Mouse (Mus musculus): Measurements from ENCODE around the gene Tfdp1. TPM values are rescaled to one million over a fixed set of nuclear protein-coding genes. Genes with fewer than 3 reads are reported as not detected.
"Not testable (repeated sequence)": the region's sequence is repeated elsewhere in the genome, so short reads cannot be mapped to it uniquely, and the experiment has no call there.

Tfdp1 gene
- total RNA-seq (2021) = 72.4 and 74.4 TPM in 2 replicates
- long read RNA-seq, experiment 1, transcript Tfdp1-201 (11 exons, 1,700 nt) = minor isoform, 10 of 152 reads
- long read RNA-seq, experiment 1, transcript Tfdp1-204 (12 exons, 2,511 nt) = major isoform, 33 of 152 reads
- long read RNA-seq, experiment 1, transcript Tfdp1-203 (11 exons, 2,421 nt) = minor isoform, 10 of 152 reads
- long read RNA-seq, experiment 1, partial matches to known transcripts = 6 of 152 reads
- long read RNA-seq, experiment 1, other reads (novel, unspliced or antisense) = 93 of 152 reads
- long read RNA-seq, experiment 2, transcript Tfdp1-201 (11 exons, 1,700 nt) = minor isoform, 12 of 103 reads
- long read RNA-seq, experiment 2, transcript Tfdp1-204 (12 exons, 2,511 nt) = major isoform, 18 of 103 reads
- long read RNA-seq, experiment 2, partial matches to known transcripts = 8 of 103 reads
- long read RNA-seq, experiment 2, other reads (novel, unspliced or antisense) = 62 of 103 reads

DNA sequence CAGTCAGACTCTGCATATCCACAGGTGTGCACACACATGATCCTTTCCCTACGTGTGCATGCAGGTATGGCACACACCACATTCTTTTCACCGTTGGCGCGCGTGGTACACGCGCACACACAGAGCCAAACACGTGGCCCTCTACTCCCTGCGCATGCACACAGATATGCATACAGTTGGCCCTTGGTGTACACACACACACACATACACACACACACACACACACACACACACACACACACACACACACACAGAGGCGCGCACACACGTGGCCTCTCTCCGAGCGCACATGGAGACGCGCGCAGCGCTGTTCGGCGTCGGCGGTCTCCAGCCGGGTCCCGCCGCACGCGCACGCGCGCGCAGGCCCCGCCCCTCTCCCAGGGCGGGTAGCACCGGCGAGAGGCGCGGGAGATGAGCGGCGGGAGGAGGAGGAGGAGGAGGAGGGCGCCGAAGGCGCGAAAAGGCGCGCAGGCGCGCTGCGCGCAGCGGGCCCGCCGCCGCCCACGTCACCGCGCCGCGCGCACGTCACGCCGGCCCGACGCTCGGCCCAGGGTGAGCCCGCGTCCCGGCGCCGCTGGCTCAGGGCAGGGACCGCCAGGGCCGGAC, at the start of gene Tfdp1:
TSS of gene Tfdp1 (plus strand) at position 497 of the 606 bp plus-strand sequence.
- DNase-seq = peak; percentile 89

DNA sequence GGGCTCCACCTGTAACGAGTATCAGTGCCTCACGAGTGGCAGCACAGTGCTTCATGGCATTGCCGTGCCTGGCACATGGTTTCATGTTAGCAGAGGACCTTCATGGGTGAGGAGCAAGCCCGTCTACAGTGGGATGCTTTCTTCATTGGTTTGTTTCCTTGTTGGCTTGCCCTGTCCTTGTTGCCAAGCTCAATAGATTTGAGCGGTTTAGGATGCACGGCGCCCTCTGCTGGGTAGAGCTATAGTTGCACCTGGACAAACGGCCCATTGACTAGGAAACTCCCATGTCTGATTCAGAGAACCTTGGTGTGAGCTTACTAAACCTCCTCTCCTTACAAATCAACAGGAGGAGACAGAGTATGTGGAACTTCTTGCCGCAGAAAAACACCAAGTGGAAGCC, 46.2 kb upstream of the Tfdp1 start:
- peak; percentile 90 for DNase-seq

DNA sequence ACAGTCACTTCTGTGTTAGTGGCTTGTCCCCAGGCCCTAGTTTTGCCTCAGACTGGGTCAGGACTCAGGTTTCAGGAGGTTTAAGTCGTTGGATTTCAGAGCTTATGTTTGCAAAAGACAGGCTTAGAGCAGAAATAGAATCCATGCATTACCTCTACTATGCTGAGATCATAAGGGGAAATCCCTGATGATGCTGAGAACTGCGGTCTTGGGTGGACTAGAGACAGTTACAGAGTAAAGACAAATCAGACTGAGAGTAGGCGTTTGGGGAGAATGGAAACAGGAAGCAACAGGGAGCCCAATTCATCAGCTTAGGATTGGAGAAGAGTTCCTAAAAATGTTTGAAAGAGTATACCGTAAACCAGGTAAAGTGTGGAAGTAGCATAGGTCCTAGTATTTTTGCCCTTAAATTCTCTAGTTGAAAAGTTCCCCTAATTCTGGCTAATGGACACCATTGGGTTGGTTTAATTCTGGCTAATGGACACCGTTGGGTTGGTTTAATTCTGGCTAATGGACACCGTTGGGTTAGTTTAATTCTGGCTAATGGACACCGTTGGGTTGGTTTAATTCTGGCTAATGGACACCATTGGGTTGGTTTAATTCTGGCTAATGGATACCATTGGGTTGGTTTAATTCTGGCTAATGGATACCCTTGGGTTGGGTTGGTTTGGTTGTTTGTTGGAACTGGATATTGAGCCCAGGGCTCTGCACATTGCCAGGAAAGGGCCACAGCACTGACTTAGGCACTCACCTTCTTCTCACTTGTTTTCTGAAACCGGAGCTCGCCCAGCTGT, 44.7 kb upstream of the Tfdp1 start:
- DNase-seq = no peak

DNA sequence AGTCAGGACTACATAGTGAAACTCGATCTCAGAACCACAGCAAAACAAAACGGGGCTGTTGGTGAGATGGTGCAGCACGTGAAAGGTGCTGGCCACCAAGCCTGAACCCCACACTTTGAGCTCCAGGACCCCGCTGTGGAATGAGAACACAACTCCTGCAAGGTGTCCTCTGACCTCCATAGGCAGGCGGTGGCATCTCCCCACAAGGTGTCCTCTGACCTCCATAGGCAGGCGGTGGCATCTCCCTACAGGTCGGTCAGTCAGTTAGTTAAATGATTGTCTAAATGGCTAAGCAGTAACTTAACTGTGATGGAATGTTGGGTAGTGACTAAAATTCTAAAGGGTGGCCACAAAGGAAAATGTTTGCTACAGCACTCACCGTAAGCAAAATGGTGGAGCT, 39.0 kb upstream of the Tfdp1 start:
- DNase-seq = no peak

DNA sequence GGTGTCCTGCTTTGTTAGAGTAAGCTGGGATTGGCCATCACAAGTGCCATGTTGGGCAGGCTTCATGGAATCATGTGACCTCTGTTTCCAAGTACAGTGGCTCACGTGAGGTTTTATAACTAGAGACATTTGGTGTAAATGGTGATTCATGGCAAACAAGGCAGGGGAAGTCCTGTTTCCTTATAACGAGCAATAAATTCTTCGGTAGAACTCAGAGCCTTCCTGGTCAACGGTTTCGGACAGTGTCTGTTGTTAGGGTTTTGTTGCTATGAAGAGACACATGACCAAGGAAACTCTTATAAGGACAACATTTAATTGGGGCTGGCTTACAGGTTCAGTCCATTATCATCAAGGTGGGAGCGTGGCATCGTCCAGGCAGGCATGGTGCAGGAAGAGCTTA, 37.5 kb upstream of the Tfdp1 start:
- DNase-seq = no peak

DNA sequence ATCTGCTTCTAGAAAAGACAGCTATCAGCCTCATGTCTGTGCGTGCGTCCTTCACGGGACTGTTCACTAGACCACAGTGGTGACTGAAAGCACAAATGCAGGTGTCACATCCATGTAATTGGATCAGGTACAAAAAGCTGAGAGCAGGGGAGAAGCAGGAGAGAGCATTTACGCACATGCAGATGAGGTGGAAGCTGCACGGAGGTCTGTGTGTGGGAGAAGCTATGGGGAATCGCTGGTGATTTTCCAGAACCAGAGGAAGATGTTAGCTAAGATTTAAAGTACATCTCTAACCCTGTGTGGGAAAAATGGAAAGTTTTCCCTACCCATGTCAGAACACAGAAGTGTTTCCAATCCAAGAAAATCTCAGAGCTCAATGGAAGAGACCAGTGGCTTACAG, 33.1 kb upstream of the Tfdp1 start:
- no peak for DNase-seq

DNA sequence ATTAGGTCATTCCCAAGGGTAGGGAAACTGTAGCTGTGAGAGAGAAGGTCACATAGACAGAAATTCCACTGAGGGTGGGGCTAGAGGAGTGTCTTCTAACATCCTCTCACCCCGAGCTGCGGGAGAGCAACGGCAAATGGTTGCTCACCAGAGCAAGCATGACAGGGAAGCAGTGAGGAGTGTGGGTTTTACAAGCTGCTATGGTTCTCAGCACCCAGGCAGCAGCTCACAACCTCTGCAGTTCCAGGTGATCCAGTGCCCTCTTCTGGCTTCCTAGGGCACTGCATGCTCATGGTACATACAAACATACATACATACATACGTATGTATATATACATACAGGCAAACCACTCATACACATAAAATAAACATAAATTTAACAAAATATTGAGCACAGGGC, 32.7 kb upstream of the Tfdp1 start:
- no peak for DNase-seq

DNA sequence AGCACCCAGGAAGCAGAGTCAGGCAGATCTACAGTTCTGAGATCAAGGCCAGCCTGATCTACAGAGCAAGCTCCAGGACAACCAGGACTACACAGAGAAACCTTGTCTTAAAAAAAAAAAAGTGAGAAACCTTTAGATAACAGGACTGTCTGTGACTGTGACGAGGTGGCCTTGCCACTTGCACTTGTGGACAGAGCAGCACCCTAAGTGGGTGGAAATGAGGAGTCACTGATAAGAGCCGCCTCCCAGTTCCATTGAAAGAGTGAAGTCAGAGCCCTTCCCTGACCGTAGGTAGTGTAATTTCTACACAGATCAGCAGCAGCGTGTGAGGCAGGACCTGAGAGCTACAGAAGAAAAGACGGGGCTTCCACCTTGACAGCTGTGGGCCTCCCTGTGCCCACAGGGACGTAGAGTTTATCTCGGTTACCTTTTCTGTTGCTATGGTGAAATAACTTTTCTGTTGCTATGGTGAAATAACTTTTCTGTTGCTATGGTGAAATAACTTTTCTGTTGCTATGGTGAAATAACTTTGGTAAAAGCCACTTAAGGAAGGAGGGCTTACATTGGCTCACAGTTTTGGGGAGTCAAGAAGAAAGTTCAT, 32.1 kb upstream of the Tfdp1 start:
- DNase-seq = no peak

DNA sequence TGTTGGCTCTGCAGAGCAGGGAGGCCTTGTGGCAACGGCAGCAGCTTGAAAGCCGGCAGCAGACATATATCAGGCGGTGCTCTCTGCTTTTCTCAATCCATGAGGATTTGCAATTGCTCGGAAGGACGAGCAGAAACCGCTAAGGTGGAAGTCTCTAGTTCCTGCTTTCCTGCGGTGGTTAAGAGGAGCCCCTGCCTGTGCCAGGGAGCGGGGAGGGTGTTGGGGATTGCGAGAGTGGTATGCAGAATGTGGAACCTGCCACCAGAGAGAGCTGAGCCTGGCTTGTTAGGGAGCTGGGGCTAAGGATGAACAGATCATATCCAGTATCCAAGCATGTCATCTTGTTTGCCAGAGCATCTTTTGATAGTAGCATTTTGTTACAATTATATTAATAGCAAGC, 31.6 kb upstream of the Tfdp1 start:
- no peak for DNase-seq

DNA sequence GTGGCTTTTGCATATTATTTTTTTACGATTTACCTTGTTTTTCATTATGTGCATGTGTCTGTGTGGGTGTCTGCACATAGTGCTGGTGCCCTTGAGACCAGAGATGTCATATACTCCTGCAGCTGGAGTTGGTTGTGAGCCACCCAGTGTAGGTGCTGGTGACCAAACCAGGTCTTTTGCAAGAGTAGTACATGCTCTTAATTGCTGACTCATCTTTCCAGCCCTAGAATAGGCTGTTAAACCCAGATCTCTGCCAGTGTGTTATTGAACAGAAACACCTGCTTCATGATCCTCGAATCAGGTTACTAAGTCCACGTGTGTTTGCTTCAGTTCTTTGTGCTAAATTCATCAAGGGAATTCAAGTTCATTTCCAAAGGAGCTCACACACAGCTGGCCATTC, 23.6 kb upstream of the Tfdp1 start:
- no peak for DNase-seq

DNA sequence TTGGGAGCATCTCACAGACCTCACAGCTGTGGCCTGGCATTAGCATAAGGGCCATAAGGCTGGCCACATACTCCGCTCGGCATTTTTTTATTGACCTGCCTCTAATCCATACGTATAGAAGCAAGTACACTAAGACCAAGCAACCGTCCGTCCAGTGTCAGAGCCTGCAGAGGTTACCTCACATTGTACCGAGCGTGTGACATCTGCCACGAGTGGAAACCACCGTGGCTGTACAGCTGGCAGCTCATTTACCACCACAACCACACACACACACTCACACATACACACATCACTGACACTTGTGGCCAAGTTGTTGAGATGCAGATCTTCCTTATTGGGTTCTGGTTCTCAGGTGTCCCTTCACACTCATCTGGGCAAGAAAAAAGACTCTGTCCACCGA, 21.9 kb upstream of the Tfdp1 start:
- no peak for DNase-seq

DNA sequence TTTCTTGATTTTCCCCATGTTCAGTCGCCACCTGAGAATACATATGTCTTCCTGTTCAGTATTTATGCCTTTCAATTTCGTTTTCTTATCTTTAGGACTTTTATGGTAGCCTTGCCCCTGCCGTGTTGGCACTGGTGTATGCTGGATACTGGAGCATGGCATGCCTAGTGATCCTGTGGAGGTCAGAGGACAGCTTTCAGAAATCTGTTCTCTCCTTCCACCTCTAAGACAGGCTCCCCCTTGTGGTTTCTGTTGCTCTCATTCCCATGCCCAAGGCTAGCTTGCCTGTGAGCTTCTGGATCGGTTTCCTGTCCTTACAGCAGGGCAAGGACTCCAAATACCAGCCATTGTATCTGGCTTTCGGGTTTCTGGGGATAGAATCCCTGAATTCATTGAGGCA, 12.0 kb upstream of the Tfdp1 start:
- peak; percentile 72 for DNase-seq

DNA sequence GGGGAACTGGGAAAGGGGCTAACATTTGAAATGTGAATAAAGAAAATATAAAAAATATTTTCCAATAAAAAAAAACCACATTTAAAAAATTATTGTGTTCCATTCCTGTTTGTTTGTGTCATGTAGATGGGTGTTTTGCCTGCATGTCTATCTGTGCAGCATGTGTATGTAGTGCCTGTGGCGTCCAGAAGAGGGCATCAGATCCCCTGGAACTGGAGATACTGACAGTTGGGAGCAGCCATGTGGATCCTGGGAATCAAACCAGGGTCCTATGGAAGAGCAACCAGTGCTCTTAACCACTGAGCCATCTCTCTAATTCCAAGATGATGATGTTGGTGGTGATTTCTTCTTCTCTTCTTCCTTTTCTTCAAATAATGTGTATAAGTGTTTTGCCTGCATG, 3.9 kb upstream of the Tfdp1 start:
- DNase-seq = no peak

DNA sequence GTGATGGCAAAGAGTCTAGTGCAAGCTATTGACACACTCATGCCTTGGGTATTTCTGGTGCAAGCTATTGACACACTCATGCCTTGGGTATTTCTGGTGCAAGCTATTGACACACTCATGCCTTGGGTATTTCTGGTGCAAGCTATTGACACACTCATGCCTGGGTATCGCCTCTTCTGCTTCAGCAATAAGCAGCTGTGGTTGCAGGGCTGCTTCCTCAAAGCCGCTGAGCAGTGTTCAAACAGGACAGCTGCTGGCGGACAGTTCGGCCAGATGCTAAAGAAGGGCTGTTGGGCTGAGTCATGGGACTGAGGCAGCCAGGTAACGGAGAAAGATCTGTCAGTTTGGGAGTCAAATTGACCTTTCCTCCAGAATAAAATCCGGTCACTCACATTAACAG, 1.3 kb upstream of the Tfdp1 start:
- not testable (repeated sequence) for DNase-seq

DNA sequence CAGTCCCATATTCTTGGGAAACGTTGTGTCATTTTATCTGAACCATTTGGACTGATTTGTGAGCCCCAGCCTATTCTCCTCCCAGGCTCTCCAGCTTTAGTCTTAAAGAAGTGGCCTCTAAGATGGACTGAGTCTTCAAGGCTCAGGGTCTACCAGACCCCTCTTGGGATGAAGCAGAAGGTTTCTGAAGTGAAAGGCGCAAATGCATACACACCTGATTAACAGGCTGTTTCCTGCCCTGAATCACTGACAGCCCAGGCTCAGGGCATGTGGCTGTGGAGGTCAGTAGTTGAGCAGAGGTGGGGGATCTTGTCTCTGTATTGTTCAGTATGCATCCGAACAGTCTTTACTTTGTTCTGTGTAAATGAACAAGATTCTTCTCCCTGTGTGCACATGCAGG, 873 bp upstream of the Tfdp1 start:
- DNase-seq = no peak

DNA sequence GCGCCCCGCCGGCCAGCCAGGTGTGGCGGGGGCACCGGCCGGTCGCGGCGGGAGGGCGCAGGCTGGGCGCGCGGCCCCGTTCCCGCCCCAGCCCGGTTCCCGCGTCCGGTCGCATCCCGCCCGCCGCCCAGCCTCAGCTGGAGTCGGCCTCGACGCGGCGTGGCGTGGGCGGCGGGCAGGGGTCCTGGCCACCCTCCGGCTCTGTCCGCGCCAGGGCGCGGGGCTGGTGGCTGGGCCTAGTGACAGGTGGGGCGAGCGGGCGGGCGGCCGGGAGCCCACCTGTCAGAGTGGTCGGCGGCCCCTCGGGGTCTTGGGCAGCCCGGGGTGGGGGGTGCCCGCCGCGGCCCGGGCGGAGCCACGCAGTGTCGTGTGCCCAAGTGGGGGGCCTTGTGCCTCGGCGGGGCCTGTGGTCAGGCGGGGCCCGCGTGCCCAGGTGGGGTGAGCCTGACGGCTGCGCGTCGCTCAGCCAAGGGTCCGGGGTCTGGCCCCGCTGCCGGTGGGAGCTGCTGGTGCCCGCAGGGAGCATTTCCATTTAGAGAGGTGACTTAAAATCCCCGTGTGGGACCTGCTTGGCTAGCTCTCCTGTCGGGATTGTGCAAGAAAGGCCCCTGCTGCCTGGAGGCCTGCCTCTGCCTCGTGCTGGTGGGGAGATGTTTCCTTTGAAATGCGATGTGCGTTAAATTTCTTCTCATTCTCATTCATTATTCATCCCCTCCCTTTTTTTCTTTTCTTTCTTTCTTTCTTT, 522 bp downstream of the Tfdp1 start:
- DNase-seq = peak; percentile 54

DNA sequence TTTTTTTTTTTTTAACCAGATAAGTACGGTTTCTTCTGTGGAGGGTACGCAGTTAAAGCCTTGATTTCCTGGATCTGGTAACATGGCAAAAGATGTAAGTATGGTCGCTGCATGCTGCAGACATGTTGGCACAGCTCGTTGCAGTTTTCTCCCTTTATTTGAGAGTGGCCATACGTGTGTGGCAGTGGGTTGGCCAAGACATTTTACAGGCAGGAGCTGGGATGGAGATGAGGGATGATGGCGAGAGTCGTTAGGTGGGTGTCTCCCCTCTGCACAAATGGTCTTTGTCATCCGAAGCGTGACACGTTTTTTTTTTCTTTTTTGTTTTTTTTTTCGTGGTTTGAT, 1.1 kb downstream of the Tfdp1 start:
- DNase-seq = no peak

DNA sequence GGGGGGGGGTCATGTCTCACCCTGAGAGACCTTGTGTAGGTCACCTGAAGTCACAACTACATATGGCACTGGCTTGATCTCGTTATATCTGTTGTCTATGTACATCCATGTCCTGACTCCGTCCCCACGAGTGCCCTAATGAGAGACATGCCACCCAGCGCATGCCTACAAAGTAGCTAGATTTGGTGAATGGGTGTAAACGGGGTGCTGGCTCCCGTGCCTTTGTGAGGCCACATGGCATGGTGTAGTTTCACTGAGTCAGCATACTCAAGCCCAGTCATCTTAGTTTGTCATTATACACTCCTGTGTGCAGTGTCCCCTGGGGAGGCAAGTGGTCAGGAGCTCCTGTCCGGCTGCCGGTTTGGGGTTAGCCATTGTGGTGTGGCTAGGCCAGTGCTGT, 2.1 kb downstream of the Tfdp1 start:
- no peak for DNase-seq

DNA sequence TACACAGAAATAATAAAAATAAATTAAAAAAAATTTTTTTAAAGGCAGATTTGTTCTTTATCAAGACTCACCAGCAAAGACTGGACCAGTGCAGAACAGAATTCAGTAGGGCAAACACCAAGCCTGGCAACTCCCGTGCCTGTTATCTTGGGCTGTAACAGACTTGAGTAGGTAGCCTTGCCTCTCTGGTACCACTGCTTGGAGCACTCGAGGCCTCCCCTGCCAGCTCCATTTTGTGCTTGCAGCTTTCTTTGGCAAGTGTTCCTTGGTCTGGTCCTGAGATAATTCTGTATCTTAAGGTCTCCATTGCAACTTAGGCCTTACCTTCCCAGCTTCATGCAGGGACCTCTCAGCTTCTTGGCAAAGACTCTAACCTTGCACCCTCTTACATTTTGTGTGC, 3.8 kb downstream of the Tfdp1 start:
- DNase-seq = no peak

DNA sequence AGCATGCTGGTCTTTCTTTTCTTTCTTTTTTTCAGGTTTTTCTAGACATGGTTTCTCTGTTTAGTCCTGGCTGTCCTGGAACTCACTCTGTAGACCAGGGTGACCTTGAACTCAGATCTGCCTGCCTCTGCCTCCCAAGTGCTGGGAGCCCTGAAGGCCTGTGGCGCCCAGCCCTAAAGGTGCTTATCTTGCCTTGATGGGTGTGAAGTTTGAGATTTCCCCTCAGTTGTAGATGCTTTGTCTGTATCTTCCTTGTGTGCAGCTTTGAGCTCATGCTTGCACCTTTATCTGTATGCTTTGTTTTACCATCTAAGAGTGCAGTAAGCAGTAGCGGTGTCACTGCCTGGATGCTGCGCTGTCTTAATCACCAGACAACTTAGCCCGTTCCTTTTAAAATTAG, 4.6 kb downstream of the Tfdp1 start:
- no peak for DNase-seq

DNA sequence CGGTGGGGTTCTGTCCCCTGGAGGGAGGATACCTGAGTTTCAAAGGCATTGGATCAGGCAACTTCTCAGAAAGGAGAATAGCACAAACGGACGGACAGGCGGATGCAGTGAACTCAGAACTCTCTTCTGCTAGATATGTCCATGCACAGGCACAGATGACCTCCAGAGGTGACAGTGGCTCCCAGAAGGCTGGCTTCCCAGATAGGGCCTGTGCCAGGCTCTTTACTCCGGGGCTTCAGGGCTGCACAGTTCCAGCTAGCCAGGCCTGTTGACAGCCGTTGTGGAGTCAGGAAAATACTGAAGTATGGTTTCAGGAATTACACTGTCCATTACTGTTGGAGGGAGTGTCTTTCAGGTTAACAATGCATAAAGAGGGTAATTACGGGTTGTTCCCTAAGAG, 11.5 kb downstream of the Tfdp1 start:
- no peak for DNase-seq

DNA sequence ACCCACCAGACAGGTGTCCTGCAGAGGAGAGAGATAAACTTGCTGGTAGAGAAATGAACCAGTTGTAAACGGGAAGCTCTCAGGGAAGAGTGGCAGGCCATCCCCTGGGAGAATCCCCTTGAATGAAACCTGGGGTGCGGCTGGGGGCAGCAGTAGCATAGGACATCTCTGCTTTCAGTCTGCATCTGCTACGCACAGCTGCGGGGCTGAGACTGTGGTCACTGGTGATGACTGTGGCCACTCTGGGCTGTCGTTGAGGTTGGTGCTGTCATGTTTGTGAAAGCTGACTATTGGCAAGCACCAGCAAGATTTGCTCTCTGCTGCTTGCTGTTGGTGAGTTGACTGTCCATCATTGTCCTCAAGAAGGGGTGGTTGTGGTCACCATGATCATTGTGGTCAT, 13.0 kb downstream of the Tfdp1 start:
- no peak for DNase-seq
